Mouse (Mus musculus) CH12.LX (cell line): Measurements from ENCODE around the gene Kantr.

Experiments used
- CTCF ChIP-seq, 2 experiments: IDR thresholded peaks in 1 of 2; conservative IDR thresholded peaks in 1 of 2; 2 replicates each; pipeline ENCODE4 v1.5.1; 2011 to 2012; ENCODE audit warnings: low read depth in 2 of 2, low read length in 2 of 2, improper control_type of control experiment in 1 of 2, inconsistent platforms in 1 of 2, mild to moderate bottlenecking in 1 of 2, moderate library complexity in 1 of 2
- E2F4 ChIP-seq: IDR thresholded peaks from 2 replicates; pipeline ENCODE4 v1.6.1; 2011; ENCODE audit warnings: low read depth, low read length, improper control_type of control experiment; ENCODE audit not compliant: insufficient replicate concordance
- EP300 ChIP-seq: IDR thresholded peaks from 2 replicates; pipeline ENCODE4 v1.6.1; 2011; ENCODE audit warnings: low read length, improper control_type of control experiment
- GABPA ChIP-seq: IDR thresholded peaks from 2 replicates; pipeline ENCODE4 v1.6.1; 2012; ENCODE audit warnings: low read depth, low read length, improper control_type of control experiment, inconsistent platforms; ENCODE audit not compliant: insufficient replicate concordance
- MAFK ChIP-seq: IDR thresholded peaks from 2 replicates; pipeline ENCODE4 v1.6.1; 2011; ENCODE audit warnings: low read length, improper control_type of control experiment; ENCODE audit not compliant: insufficient replicate concordance
- NELFE ChIP-seq: IDR thresholded peaks from 2 replicates; pipeline ENCODE4 v1.6.1; 2011; ENCODE audit warnings: low read depth, low read length, improper control_type of control experiment
- POLR2A ChIP-seq: IDR thresholded peaks from 2 replicates; pipeline ENCODE4 v1.6.1; 2011; ENCODE audit warnings: low read depth, mild to moderate bottlenecking, improper control_type of control experiment, low read length
- POLR2AphosphoS2 ChIP-seq: IDR thresholded peaks from 2 replicates; pipeline ENCODE4 v1.6.1; 2011; ENCODE audit warnings: low read depth, low read length, improper control_type of control experiment
- RCOR1 ChIP-seq: conservative IDR thresholded peaks from 2 replicates; pipeline ENCODE4 v1.6.1; 2012; ENCODE audit warnings: low read depth, mild to moderate bottlenecking, inconsistent platforms, low read length, improper control_type of control experiment
- TBP ChIP-seq: conservative IDR thresholded peaks from 2 replicates; pipeline ENCODE4 v1.6.1; 2011; ENCODE audit warnings: low read depth, low read length, improper control_type of control experiment
- USF1 ChIP-seq: IDR thresholded peaks from 2 replicates; pipeline ENCODE4 v1.6.1; 2014; ENCODE audit warnings: low read depth, mild to moderate bottlenecking, inconsistent platforms, low read length, improper control_type of control experiment

- TF ChIP-seq CTCF (conservative IDR thresholded peaks at IDR 0.05 in 1 of 2, IDR thresholded peaks at IDR 0.05 in 1 of 2; ENCODE audit: low read depth in 2 of 2, low read length in 2 of 2), result no peak
- no peak for TF ChIP-seq MAFK
- no peak for TF ChIP-seq USF1
- TF ChIP-seq RCOR1, result no peak
- no peak for TF ChIP-seq POLR2A
- no peak for TF ChIP-seq GABPA
- TF ChIP-seq E2F4, result no peak
- no peak for TF ChIP-seq POLR2AphosphoS2
- no peak for TF ChIP-seq TBP
- TF ChIP-seq NELFE, result no peak
- TF ChIP-seq EP300, result no peak
Measured at GRCm38 (mm10) chrX:152346587-152346986, 19.3 kb upstream of the Kantr start.
